ENCODE assay signal across 13 mouse cellular contexts in genomic region chr4:134752911-134753426, GRCm38 (mm10). TPM values are rescaled to one million over a fixed set of nuclear protein-coding genes. Genes with fewer than 3 reads are reported as not detected.
A peak's percentile ranks its signal among the peaks of the same experiment; 100 is the strongest.
DNase-seq lines count a peak whose midpoint lies in the region; ATAC-seq and TF ChIP-seq lines count a peak whose summit lies in the region.
"Had no signal": no experiment of that assay in that cellular context is flagged by ENCODE, and none has a peak within 500 bp of the region (broad histone marks: within the 10 kb centered on the region; RNA-seq: fewer than 3 reads in every experiment).

No protein-coding gene starts in this region.

- H3K27me3 ChIP-seq in heart, postnatal 0 days (ENCODE audit: control insufficient read depth, insufficient read depth, low read length), result no peaks in the 10 kb centered on the region
- H3K27me3 ChIP-seq in midbrain, embryonic 10.5 days (ENCODE audit: low read depth, poor library complexity, severe bottlenecking), result no peaks in the 10 kb centered on the region
- no peaks in the 10 kb centered on the region for H3K27me3 ChIP-seq in midbrain, postnatal 0 days (ENCODE audit: insufficient read depth, low read length)
- no peaks in the 10 kb centered on the region for H3K27me3 ChIP-seq in liver, embryonic 12.5 days (replicated peaks)
- no peaks in the 10 kb centered on the region for H3K27me3 ChIP-seq in stomach, postnatal 0 days (ENCODE audit: control insufficient read depth, insufficient read depth, low read length)
- H3K27me3 ChIP-seq: limb, embryonic 13.5 days; stomach, embryonic 15.5 days had no signal

- no peak for DNase-seq in heart, postnatal 0 days (ENCODE audit: low spot score)
- DNase-seq in heart, adult 9 months (ENCODE audit: low spot score in 2 of 2), result no peak
- DNase-seq in midbrain, embryonic 10.5 days (ENCODE audit: low spot score), result no peak
- DNase-seq in midbrain, postnatal 0 days (ENCODE audit: low spot score), result no peak
- DNase-seq in stomach, postnatal 0 days (ENCODE audit: low spot score), result no peak
- DNase-seq in adrenal gland, adult 8-10 months, result no peak
- DNase-seq: adrenal gland, postnatal 14 days; kidney, adult 2 months; right cerebral cortex, postnatal 25 days had no signal

- H3K4me2 ChIP-seq in heart, postnatal 0 days (ENCODE audit: low read depth, low read length), result no peak overlapping the region
- no peak overlapping the region for H3K4me2 ChIP-seq in midbrain, postnatal 0 days (ENCODE audit: low read depth, low read length, poor library complexity, severe bottlenecking)
- H3K4me2 ChIP-seq in liver, embryonic 12.5 days, result 0 out of 2 replicates have a peak overlapping the region, but pooled peaks have one; percentile 64
- no peak overlapping the region for H3K4me2 ChIP-seq in stomach, postnatal 0 days (replicated peaks; ENCODE audit: low read depth)
- H3K4me2 ChIP-seq: limb, embryonic 13.5 days; stomach, embryonic 15.5 days had no signal

- H3K4me1 ChIP-seq in heart, postnatal 0 days (ENCODE audit: control insufficient read depth, insufficient read depth), result peaks cover 13% of the 10 kb centered on the region; the same call in 1 of the 2 replicates
- peaks cover 38% of the 10 kb centered on the region for H3K4me1 ChIP-seq in midbrain, embryonic 10.5 days
- no peaks in the 10 kb centered on the region; the same call in 1 of the 2 replicates for H3K4me1 ChIP-seq in midbrain, postnatal 0 days (ENCODE audit: insufficient read depth, low read length)
- H3K4me1 ChIP-seq in liver, embryonic 12.5 days, result peaks cover 93% of the 10 kb centered on the region
- no peaks in the 10 kb centered on the region for H3K4me1 ChIP-seq in stomach, postnatal 0 days (replicated peaks; ENCODE audit: control insufficient read depth, insufficient read depth)

- H3K36me3 ChIP-seq in heart, postnatal 0 days (replicated peaks; ENCODE audit: control insufficient read depth, insufficient read depth, low read length), result peaks cover 26% of the 10 kb centered on the region
- H3K36me3 ChIP-seq in midbrain, embryonic 10.5 days, result peaks cover 5% of the 10 kb centered on the region; the same call in 1 of the 2 replicates
- no peaks in the 10 kb centered on the region for H3K36me3 ChIP-seq in midbrain, postnatal 0 days (ENCODE audit: insufficient read depth, low read length)
- H3K36me3 ChIP-seq in liver, embryonic 12.5 days, result peaks cover 92% of the 10 kb centered on the region
- H3K36me3 ChIP-seq in stomach, postnatal 0 days (ENCODE audit: control insufficient read depth, insufficient read depth, low read length), result peaks cover 6% of the 10 kb centered on the region

- peak; percentile 49 for ATAC-seq in heart, postnatal 0 days (ENCODE audit: insufficient read depth, low read depth)
- ATAC-seq in midbrain, postnatal 0 days (ENCODE audit: low FRiP score), result no peak
- ATAC-seq in liver, embryonic 12.5 days, result no peak
- 0 out of 2 replicates have a peak, but pooled peaks have one; percentile 14 for ATAC-seq in stomach, postnatal 0 days (ENCODE audit: low FRiP score, low TSS enrichment)
- ATAC-seq: midbrain, embryonic 16.5 days had no signal

- H3K9ac ChIP-seq in heart, postnatal 0 days (replicated peaks; ENCODE audit: low read depth, low read length), result no peak overlapping the region; the same call in 1 of the 2 replicates
- no peak overlapping the region for H3K9ac ChIP-seq in midbrain, postnatal 0 days (replicated peaks; ENCODE audit: low read length, poor library complexity, severe bottlenecking)
- H3K9ac ChIP-seq in liver, embryonic 12.5 days, result peak overlapping the region; percentile 62
- H3K9ac ChIP-seq in stomach, postnatal 0 days (ENCODE audit: low read length), result no peak overlapping the region
- H3K9ac ChIP-seq: stomach, embryonic 15.5 days had no signal

- no peak overlapping the region for H3K4me3 ChIP-seq in heart, postnatal 0 days (ENCODE audit: low read depth, low read length)
- H3K4me3 ChIP-seq in midbrain, embryonic 10.5 days, result no peak overlapping the region
- no peak overlapping the region for H3K4me3 ChIP-seq in midbrain, postnatal 0 days (ENCODE audit: low read depth, low read length)
- H3K4me3 ChIP-seq in liver, embryonic 12.5 days, result no peak overlapping the region
- no peak overlapping the region for H3K4me3 ChIP-seq in stomach, postnatal 0 days (ENCODE audit: low read depth, low read length)
- H3K4me3 ChIP-seq: limb, embryonic 13.5 days; stomach, embryonic 15.5 days had no signal

- H3K9me3 ChIP-seq in heart, postnatal 0 days (replicated peaks; ENCODE audit: control insufficient read depth, low read length), result no peaks in the 10 kb centered on the region
- no peaks in the 10 kb centered on the region for H3K9me3 ChIP-seq in midbrain, embryonic 10.5 days (replicated peaks)
- no peaks in the 10 kb centered on the region for H3K9me3 ChIP-seq in midbrain, postnatal 0 days (ENCODE audit: low read length)
- no peaks in the 10 kb centered on the region for H3K9me3 ChIP-seq in liver, embryonic 12.5 days (replicated peaks)
- H3K9me3 ChIP-seq in stomach, postnatal 0 days (ENCODE audit: control insufficient read depth, low read length), result no peaks in the 10 kb centered on the region
- H3K9me3 ChIP-seq: limb, embryonic 13.5 days; stomach, embryonic 15.5 days had no signal

- TF ChIP-seq CTCF in heart, postnatal 0 days (IDR thresholded peaks at IDR 0.05; ENCODE audit: low read depth), result no peak
- no peak for TF ChIP-seq CTCF in midbrain, postnatal 0 days (IDR thresholded peaks at IDR 0.05)
- no peak for TF ChIP-seq CTCF in stomach, postnatal 0 days (IDR thresholded peaks at IDR 0.05; ENCODE audit: low read depth)

- TF ChIP-seq EP300 in heart, postnatal 0 days (IDR thresholded peaks at IDR 0.05; ENCODE audit: low read depth), result no peak
- TF ChIP-seq EP300 in stomach, postnatal 0 days (optimal IDR thresholded peaks at IDR 0.05), result no peak

- H3K27ac ChIP-seq in heart, postnatal 0 days (ENCODE audit: low read depth), result peak overlapping the region; percentile 22; the same call in 1 of the 2 replicates
- peak overlapping the region; percentile 72 for H3K27ac ChIP-seq in midbrain, embryonic 10.5 days (replicated peaks)
- H3K27ac ChIP-seq in midbrain, postnatal 0 days (ENCODE audit: low read depth, low read length), result no peak overlapping the region
- peak overlapping the region; percentile 87 for H3K27ac ChIP-seq in liver, embryonic 12.5 days
- H3K27ac ChIP-seq in stomach, postnatal 0 days (replicated peaks), result no peak overlapping the region
- H3K27ac ChIP-seq: limb, embryonic 13.5 days had no signal

- WGBS in heart, postnatal 0 days, result 44% methylated on average over 11 of the region's 11 CpGs
- WGBS in midbrain, embryonic 10.5 days, result 51% methylated on average over 11 of the region's 11 CpGs
- WGBS in midbrain, postnatal 0 days, result 38% methylated on average over 11 of the region's 11 CpGs
- 70% methylated on average over 11 of the region's 11 CpGs for WGBS in liver, embryonic 12.5 days (ENCODE audit: insufficient replicate concordance)
- 61% methylated on average over 11 of the region's 11 CpGs for WGBS in stomach, postnatal 0 days

RNA-seq across cellular contexts. Expression of gene Ldlrap1, which starts 14.9 kb away (rescaled TPM):
- 9.4 and 31.8 TPM in 2 replicates for total RNA-seq in heart, postnatal 0 days (2014; rRNA removed; ENCODE audit: low replicate concordance)
- 11.6 and 12.3 TPM in 2 replicates for polyA plus RNA-seq in heart, postnatal 0 days (2015; fragmentation: Nextera tagmentation; extraction: Ambion mirVana)
- 8.6 and 9.3 TPM in 2 replicates for polyA plus RNA-seq in midbrain, embryonic 10.5 days (2016; fragmentation: Nextera tagmentation; extraction: Ambion mirVana)
- total RNA-seq in midbrain, postnatal 0 days (2014; rRNA removed), result 1.9 and 3.1 TPM in 2 replicates
- polyA plus RNA-seq in midbrain, postnatal 0 days (2015; fragmentation: Nextera tagmentation; extraction: Ambion mirVana), result 1.9 and 2.5 TPM in 2 replicates
- polyA plus RNA-seq in liver, embryonic 12.5 days (2016; fragmentation: Nextera tagmentation; extraction: Ambion mirVana), result 26.4 and 28.2 TPM in 2 replicates
- 18.8 and 19.5 TPM in 2 replicates for polyA plus RNA-seq in stomach, postnatal 0 days (2015; fragmentation: Nextera tagmentation; extraction: Ambion mirVana)
- 10 to 100 TPM; 46.7 to 49.4 (median 48.4) TPM for total RNA-seq in adrenal gland, adult 8-10 months (2022)

RNA-seq across cellular contexts. Expression of gene Man1c1, which starts 48.9 kb away (rescaled TPM):
- 14.8 and 21.2 TPM in 2 replicates for total RNA-seq in heart, postnatal 0 days (2014; rRNA removed; ENCODE audit: low replicate concordance)
- polyA plus RNA-seq in heart, postnatal 0 days (2015; fragmentation: Nextera tagmentation; extraction: Ambion mirVana), result 3.8 TPM in 2 replicates
- 2.8 and 3.1 TPM in 2 replicates for polyA plus RNA-seq in midbrain, embryonic 10.5 days (2016; fragmentation: Nextera tagmentation; extraction: Ambion mirVana)
- 17.1 and 28.7 TPM in 2 replicates for total RNA-seq in midbrain, postnatal 0 days (2014; rRNA removed)
- 2.7 and 3.4 TPM in 2 replicates for polyA plus RNA-seq in midbrain, postnatal 0 days (2015; fragmentation: Nextera tagmentation; extraction: Ambion mirVana)
- polyA plus RNA-seq in liver, embryonic 12.5 days (2016; fragmentation: Nextera tagmentation; extraction: Ambion mirVana), result 3.2 and 3.5 TPM in 2 replicates
- polyA plus RNA-seq in stomach, postnatal 0 days (2015; fragmentation: Nextera tagmentation; extraction: Ambion mirVana), result 1.5 TPM in 2 replicates
- 10 to 100 TPM; 15.3 to 41.3 (median 29.9) TPM for total RNA-seq in adrenal gland, adult 8-10 months (2022)

Comparison
In these comparisons a context has a peak if more than half of its experiments do, and no peak if none do; other contexts are left out.
1. H3K27ac ChIP-seq: peak in heart, postnatal 0 days (single experiment), midbrain, embryonic 10.5 days (single experiment) and liver, embryonic 12.5 days (single experiment); none in midbrain, postnatal 0 days (single experiment) and stomach, postnatal 0 days (single experiment).
2. ATAC-seq: peak in heart, postnatal 0 days (single experiment) and stomach, postnatal 0 days (single experiment); none in midbrain, postnatal 0 days (single experiment) and liver, embryonic 12.5 days (single experiment).